In the genomic region with DNA sequence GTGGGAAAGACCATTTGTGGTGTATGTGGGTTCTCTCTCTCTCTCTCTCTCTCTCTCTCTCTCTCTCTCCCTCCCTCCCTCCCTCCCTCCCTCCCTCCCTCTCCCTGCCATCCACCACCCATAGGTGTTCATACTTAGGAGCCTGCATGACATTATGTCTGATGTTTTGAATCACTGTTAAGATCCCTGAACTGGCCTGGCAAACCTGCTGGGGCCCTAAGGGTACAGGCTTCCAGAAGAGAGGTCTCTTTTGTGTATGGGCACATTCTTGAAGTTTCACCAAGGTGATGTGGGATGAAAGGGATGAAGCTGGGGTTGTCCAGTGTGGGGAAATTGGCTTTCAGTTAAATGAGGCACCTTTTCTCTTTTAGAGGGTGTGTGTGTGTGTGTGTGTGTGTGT, we compare ENCODE assay signal across 11 mouse cellular contexts.
A peak's percentile ranks its signal among the peaks of the same experiment; 100 is the strongest.
DNase-seq lines count a peak whose midpoint lies in the region; ATAC-seq lines count a peak whose summit lies in the region.
"Had no signal": no experiment of that assay in that cellular context is flagged by ENCODE, and none has a peak within 500 bp of the region (broad histone marks: within the 10 kb centered on the region; RNA-seq: fewer than 3 reads in every experiment).

No protein-coding gene starts in this region.

- H3K4me1 ChIP-seq in heart, embryonic 15.5 days (replicated peaks) = peaks cover 7% of the 10 kb centered on the region; the same call in 1 of the 2 replicates
- H3K4me1 ChIP-seq in embryonic facial prominence, embryonic 15.5 days = peaks cover 12% of the 10 kb centered on the region
- peaks cover 6% of the 10 kb centered on the region for H3K4me1 ChIP-seq in intestine, embryonic 15.5 days (replicated peaks)
- peaks cover 21% of the 10 kb centered on the region for H3K4me1 ChIP-seq in neural tube, embryonic 12.5 days

- 0 out of 2 replicates have a peak, but pooled peaks cover 3% of the 10 kb centered on the region for H3K27me3 ChIP-seq in heart, embryonic 15.5 days
- no peaks in the 10 kb centered on the region for H3K27me3 ChIP-seq in embryonic facial prominence, embryonic 15.5 days
- H3K27me3 ChIP-seq in intestine, embryonic 15.5 days (replicated peaks) = no peaks in the 10 kb centered on the region
- no peaks in the 10 kb centered on the region for H3K27me3 ChIP-seq in neural tube, embryonic 12.5 days (replicated peaks)

- H3K9ac ChIP-seq in heart, embryonic 15.5 days = no peak overlapping the region
- H3K9ac ChIP-seq in embryonic facial prominence, embryonic 15.5 days = no peak overlapping the region
- H3K9ac ChIP-seq in intestine, embryonic 15.5 days = no peak overlapping the region
- no peak overlapping the region for H3K9ac ChIP-seq in neural tube, embryonic 12.5 days

- no peak overlapping the region for H3K27ac ChIP-seq in heart, embryonic 15.5 days
- no peak overlapping the region for H3K27ac ChIP-seq in embryonic facial prominence, embryonic 15.5 days (replicated peaks)
- H3K27ac ChIP-seq in intestine, embryonic 15.5 days = no peak overlapping the region
- H3K27ac ChIP-seq in neural tube, embryonic 12.5 days = 0 out of 2 replicates have a peak overlapping the region, but pooled peaks have one; percentile 10
- H3K27ac ChIP-seq: heart, adult 2 months had no signal

- no peaks in the 10 kb centered on the region for H3K9me3 ChIP-seq in heart, embryonic 15.5 days (replicated peaks)
- no peaks in the 10 kb centered on the region for H3K9me3 ChIP-seq in embryonic facial prominence, embryonic 15.5 days (replicated peaks)
- H3K9me3 ChIP-seq in intestine, embryonic 15.5 days = no peaks in the 10 kb centered on the region
- no peaks in the 10 kb centered on the region for H3K9me3 ChIP-seq in neural tube, embryonic 12.5 days

- peak overlapping the region; percentile 67 for H3K4me2 ChIP-seq in heart, embryonic 15.5 days
- peak overlapping the region; percentile 55 for H3K4me2 ChIP-seq in embryonic facial prominence, embryonic 15.5 days (replicated peaks)
- peak overlapping the region; percentile 80 for H3K4me2 ChIP-seq in intestine, embryonic 15.5 days (replicated peaks)
- H3K4me2 ChIP-seq in neural tube, embryonic 12.5 days (replicated peaks) = peak overlapping the region; percentile 63

- no peak for ATAC-seq in heart, embryonic 15.5 days (replicated peaks; ENCODE audit: insufficient number of reproducible peaks, insufficient read depth, low FRiP score, low read depth)
- no peak for ATAC-seq in embryonic facial prominence, embryonic 15.5 days (ENCODE audit: insufficient number of reproducible peaks, low FRiP score, low TSS enrichment, low read depth)
- no peak for ATAC-seq in intestine, embryonic 15.5 days
- ATAC-seq in neural tube, embryonic 12.5 days (ENCODE audit: low FRiP score, low read depth) = peak; percentile 55
- ATAC-seq: CD4-positive, CD25-positive, alpha-beta regulatory T cell, adult 4 months had no signal

- no peaks in the 10 kb centered on the region for H3K36me3 ChIP-seq in heart, embryonic 15.5 days
- H3K36me3 ChIP-seq in embryonic facial prominence, embryonic 15.5 days = no peaks in the 10 kb centered on the region
- H3K36me3 ChIP-seq in intestine, embryonic 15.5 days = no peaks in the 10 kb centered on the region
- no peaks in the 10 kb centered on the region for H3K36me3 ChIP-seq in neural tube, embryonic 12.5 days

- no peak for DNase-seq in heart, adult 11 months
- no peak for DNase-seq in layer of hippocampus, postnatal 14 days (ENCODE audit: low spot score in 2 of 2)
- DNase-seq in ovary, postnatal 36 days (ENCODE audit: low spot score) = no peak
- DNase-seq in left cerebral cortex, postnatal 4 days = no peak
- DNase-seq: lung, adult 2 months had no signal

- no peak overlapping the region for H3K4me3 ChIP-seq in heart, embryonic 15.5 days
- no peak overlapping the region for H3K4me3 ChIP-seq in embryonic facial prominence, embryonic 15.5 days (replicated peaks)
- H3K4me3 ChIP-seq in intestine, embryonic 15.5 days (replicated peaks) = no peak overlapping the region
- no peak overlapping the region for H3K4me3 ChIP-seq in neural tube, embryonic 12.5 days

- intact Hi-C loops in left cerebral cortex, postnatal 4 days (cut with DNase I) = no loop called here
